Mouse (Mus musculus) gastrocnemius, postnatal 25 days (tissue): ENCODE measurements around the gene Phf24. TPM values are rescaled to one million over a fixed set of nuclear protein-coding genes. Genes with fewer than 3 reads are reported as not detected.

Experiments used
- total RNA-seq, 2 experiments: library from RNA; stranded (reverse); gene quantifications; 1 replicate in 1 of 2; 2 replicates in 1 of 2; pipeline ENCODE4 v1.2.3; 2021

Phf24 gene
- total RNA-seq, 2 experiments from 2014 or later: 0.64 to 1.5 TPM

Other genes with a start within 250 kb of the Phf24 start
- gene 4930578G10Rik, start 181.1 kb upstream of the Phf24 start, total RNA-seq: under 1 TPM in 1 of 2 experiments, not detected in 1; 0.72 TPM
- not detected for gene Ccl19, start 160.1 kb upstream of the Phf24 start, total RNA-seq
- 10 to 100 TPM in 1 of 2 experiments, 1 to 10 TPM in 1; 8.8 to 19.3 TPM for gene Ccl21a, start 142.7 kb upstream of the Phf24 start, total RNA-seq
- not detected for gene Fam205a1, start 62.8 kb upstream of the Phf24 start, total RNA-seq
- gene Gm12394, start 59.9 kb upstream of the Phf24 start, total RNA-seq: not detected
- gene Fam205c, start 42.4 kb upstream of the Phf24 start, total RNA-seq: 1 to 10 TPM in 1 of 2 experiments, under 1 TPM in 1; 0.90 to 1.2 TPM
- gene Dnajb5, start 33.2 kb downstream of the Phf24 start, total RNA-seq: 100 to 1,000 TPM; 143 to 183 TPM
- not detected for gene 1700022I11Rik, start 52.9 kb downstream of the Phf24 start, total RNA-seq
- gene Vcp, start 83.8 kb downstream of the Phf24 start, total RNA-seq: 100 to 1,000 TPM; 219 to 236 TPM
- gene Fancg, start 93.8 kb downstream of the Phf24 start, total RNA-seq: 1 to 10 TPM; 1.0 to 2.4 TPM
- gene Pigo, start 109.2 kb downstream of the Phf24 start, total RNA-seq: 1 to 10 TPM; 6.7 to 7.5 TPM
- gene Stoml2, start 115.0 kb downstream of the Phf24 start, total RNA-seq: 10 to 100 TPM; 88.2 to 98.5 TPM
- 10 to 100 TPM; 18.7 to 33.5 TPM for gene Fam214b, start 129.6 kb downstream of the Phf24 start, total RNA-seq
- 1 to 10 TPM; 2.9 to 3.0 TPM for gene Unc13b, start 142.3 kb downstream of the Phf24 start, total RNA-seq